Mouse (Mus musculus) E14TG2a.4 (cell line): ENCODE data around the gene Nkapl.
"Not testable (repeated sequence)": the region's sequence is repeated elsewhere in the genome, so short reads cannot be mapped to it uniquely, and the experiment has no call there.

Source experiments
- H3K27me3 ChIP-seq: 2 replicates; pipeline ENCODE4 v1.6.1; 2014; ENCODE audit warnings: low read length, control low read depth; ENCODE audit not compliant: insufficient read depth
- H3K36me3 ChIP-seq: 2 replicates; pipeline ENCODE4 v1.6.1; 2014; ENCODE audit warnings: low read length, control low read depth; ENCODE audit not compliant: insufficient read depth
- H3K4me1 ChIP-seq: replicated peaks from 2 replicates; pipeline ENCODE4 v1.6.1; 2014; ENCODE audit warnings: low read depth, low read length, control low read depth
- H3K4me3 ChIP-seq: replicated peaks from 2 replicates; pipeline ENCODE4 v1.5.1; 2014; ENCODE audit warnings: mild to moderate bottlenecking, low read length
- H3K9me3 ChIP-seq: 2 replicates; pipeline ENCODE4 v1.6.1; 2014; ENCODE audit warnings: low read length, control low read depth
- CTCF ChIP-seq: conservative IDR thresholded peaks from 2 replicates; pipeline ENCODE4 v1.5.1; 2014; ENCODE audit warnings: low read length
- NANOG ChIP-seq: IDR thresholded peaks from 2 replicates; pipeline ENCODE4 v1.6.1; 2014; ENCODE audit warnings: borderline replicate concordance, low read length, mixed read lengths
- POU5F1 ChIP-seq: IDR thresholded peaks from 2 replicates; pipeline ENCODE4 v1.6.1; 2014; ENCODE audit warnings: low read length, borderline replicate concordance

Nkapl gene

GRCm38 (mm10) chr13:21472427-21472826 is 4.1 kb upstream of the Nkapl start:
- TF ChIP-seq NANOG (no peak), CTCF (no peak), POU5F1 (no peak)
- Histone ChIP-seq H3K9me3 (peaks cover 10% of the 10 kb centered on the region), H3K36me3 (no peaks in the 10 kb centered on the region), H3K27me3 (peaks cover 52% of the 10 kb centered on the region), H3K4me1 (peaks cover 15% of the 10 kb centered on the region), H3K4me3 (no peak overlapping the region)

- TF ChIP-seq NANOG (no peak), POU5F1 (no peak), CTCF (no peak)
- Histone ChIP-seq H3K9me3 (no peaks in the 10 kb centered on the region; the same call in 1 of the 2 replicates), H3K36me3 (no peaks in the 10 kb centered on the region), H3K27me3 (peaks cover 64% of the 10 kb centered on the region), H3K4me1 (peaks cover 19% of the 10 kb centered on the region), H3K4me3 (no peak overlapping the region)
These were observed 788 bp upstream of the Nkapl start for GRCm38 (mm10) chr13:21469097-21469496.

- Histone ChIP-seq H3K36me3 (no peaks in the 10 kb centered on the region), H3K27me3 (peaks cover 54% of the 10 kb centered on the region), H3K4me1 (peaks cover 27% of the 10 kb centered on the region), H3K9me3 (no peaks in the 10 kb centered on the region), H3K4me3 (no peak overlapping the region)
- TF ChIP-seq POU5F1 (no peak), CTCF (no peak), NANOG (no peak)
These were observed 973 bp downstream of the Nkapl start for GRCm38 (mm10) chr13:21467336-21467735.

- H3K9me3 ChIP-seq, H3K36me3 ChIP-seq, H3K4me3 ChIP-seq: not testable (repeated sequence)
- Histone ChIP-seq H3K27me3 (peaks cover 20% of the 10 kb centered on the region), H3K4me1 (peaks cover 18% of the 10 kb centered on the region)
These were observed 5.8 kb downstream of the Nkapl start for GRCm38 (mm10) chr13:21462516-21462915.

- Histone ChIP-seq H3K27me3 (no peaks in the 10 kb centered on the region; the same call in 1 of the 2 replicates), H3K36me3 (peaks cover 5% of the 10 kb centered on the region), H3K4me3 (no peak overlapping the region), H3K9me3 (no peaks in the 10 kb centered on the region), H3K4me1 (peaks cover 26% of the 10 kb centered on the region)
- TF ChIP-seq POU5F1, result no peak
- TF ChIP-seq CTCF, result no peak
- TF ChIP-seq NANOG, result no peak
These were observed 12.0 kb downstream of the Nkapl start for GRCm38 (mm10) chr13:21456347-21456746.

GRCm38 (mm10) chr13:21454133-21454532 is 14.2 kb downstream of the Nkapl start:
- TF ChIP-seq POU5F1, result no peak
- TF ChIP-seq CTCF, result no peak
- no peak for TF ChIP-seq NANOG

GRCm38 (mm10) chr13:21453449-21453848 is 14.9 kb downstream of the Nkapl start, which contains the start of gene Zscan26:
Zscan26 (minus strand) TSS chr13:21453730.
- Histone ChIP-seq H3K36me3 (peaks cover 30% of the 10 kb centered on the region), H3K4me3 (peak within 1 kb of the TSS; percentile 91), H3K9me3 (no peaks in the 10 kb centered on the region), H3K27me3 (no peaks in the 10 kb centered on the region), H3K4me1 (peaks cover 33% of the 10 kb centered on the region)
- TF ChIP-seq NANOG, result no peak
- TF ChIP-seq POU5F1, result no peak
- TF ChIP-seq CTCF, result no peak

More at GRCm38 (mm10) chr13:21454133-21454532, 14.2 kb downstream of the Nkapl start:
- Histone ChIP-seq H3K4me3 (no peak overlapping the region), H3K27me3 (no peaks in the 10 kb centered on the region; the same call in 1 of the 2 replicates), H3K36me3 (peaks cover 24% of the 10 kb centered on the region), H3K4me1 (peaks cover 27% of the 10 kb centered on the region), H3K9me3 (no peaks in the 10 kb centered on the region)

- Histone ChIP-seq H3K9me3 (no peaks in the 10 kb centered on the region), H3K4me3 (peak overlapping the region; percentile 91), H3K27me3 (no peaks in the 10 kb centered on the region), H3K4me1 (peaks cover 37% of the 10 kb centered on the region), H3K36me3 (peaks cover 34% of the 10 kb centered on the region)
- no peak for TF ChIP-seq CTCF
These were observed 15.3 kb downstream of the Nkapl start for GRCm38 (mm10) chr13:21453042-21453441.

GRCm38 (mm10) chr13:21447856-21448614 is 20.3 kb downstream of the Nkapl start:
- Histone ChIP-seq H3K4me3 (no peak overlapping the region; the same call in 1 of the 2 replicates), H3K4me1 (peaks cover 27% of the 10 kb centered on the region), H3K27me3 (no peaks in the 10 kb centered on the region), H3K36me3 (peaks cover 83% of the 10 kb centered on the region), H3K9me3 (no peaks in the 10 kb centered on the region)
- TF ChIP-seq POU5F1, result no peak
- no peak for TF ChIP-seq CTCF
- TF ChIP-seq NANOG, result no peak

- no peak overlapping the region for H3K4me3 ChIP-seq
- no peaks in the 10 kb centered on the region for H3K27me3 ChIP-seq
- no peaks in the 10 kb centered on the region for H3K9me3 ChIP-seq
- peaks cover 88% of the 10 kb centered on the region for H3K36me3 ChIP-seq
- H3K4me1 ChIP-seq, result peaks cover 18% of the 10 kb centered on the region
- TF ChIP-seq CTCF (no peak), POU5F1 (no peak), NANOG (no peak)
These were observed 21.5 kb downstream of the Nkapl start for GRCm38 (mm10) chr13:21446796-21447195.
